Mouse (Mus musculus): Measurements from ENCODE around the gene Eml3.

GRCm38 (mm10) chr19:8962256-8962655 is 32.9 kb downstream of the Eml3 start:
- TF ChIP-seq POLR2A (IDR thresholded peaks at IDR 0.05; ENCODE audit: borderline replicate concordance, insufficient read depth, low read length) (no peak), CTCF (IDR thresholded peaks at IDR 0.05; ENCODE audit: borderline replicate concordance, insufficient read depth, low read depth, low read length) (no peak)

Measured in cerebellum, adult 2 months (tissue).